Mouse (Mus musculus) CD4-positive naive resting alpha-beta T cell, adult 57 days (primary cell): ENCODE results near the gene Elf5. TPM values are rescaled to one million over a fixed set of nuclear protein-coding genes. Genes with fewer than 3 reads are reported as not detected.

Experiments
- total RNA-seq: library from RNA; stranded (reverse); gene quantifications from one replicate; pipeline ENCODE4 v1.2.4, GENCODE M21; 2023

The Elf5 gene
- not detected for total RNA-seq

DNA sequence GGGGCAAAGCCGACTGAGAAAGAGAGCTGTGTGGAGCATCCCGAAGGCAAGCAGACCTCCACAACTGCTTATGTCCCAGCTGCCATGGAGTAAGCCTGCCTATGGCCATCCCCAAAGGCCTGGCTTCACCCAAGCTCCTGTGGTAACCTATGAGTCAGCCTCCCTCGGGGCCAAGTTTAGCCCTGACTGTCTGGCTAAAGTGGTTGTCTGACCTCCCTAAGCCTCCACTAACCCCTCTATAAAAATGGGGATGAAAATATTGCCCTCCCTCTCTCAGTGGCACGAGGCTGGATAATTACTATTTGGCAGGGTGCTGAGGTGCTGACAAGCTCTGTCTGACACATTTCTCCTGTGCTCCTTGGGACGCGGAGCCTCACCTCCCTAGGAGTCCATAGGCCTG, at the start of gene Elf5:
Gene Elf5, plus strand, starts transcription at position 341 of the 400 bp plus-strand sequence.

GRCm38 (mm10) chr2:103484617-103485401, 73.3 kb downstream of the Elf5 start, which contains the start of gene Cat:
Gene Cat (minus strand): TSS chr2:103485160.

Other genes with a start within 250 kb of the Elf5 start
- gene Ehf, start 108.4 kb upstream of the Elf5 start, total RNA-seq, result not detected
- 59.8 TPM for gene Cat, start 73.5 kb downstream of the Elf5 start, total RNA-seq
- gene Abtb2, start 154.6 kb downstream of the Elf5 start, total RNA-seq, result 85.7 TPM